Mouse (Mus musculus): ENCODE data around the gene Slc26a10. TPM values are rescaled to one million over a fixed set of nuclear protein-coding genes. Genes with fewer than 3 reads are reported as not detected.
"Not testable (repeated sequence)": the region's sequence is repeated elsewhere in the genome, so short reads cannot be mapped to it uniquely, and the experiment has no call there.

The Slc26a10 gene
- total RNA-seq, 2 experiments from 2014 or later, result 21.9 to 25.4 TPM

DNA sequence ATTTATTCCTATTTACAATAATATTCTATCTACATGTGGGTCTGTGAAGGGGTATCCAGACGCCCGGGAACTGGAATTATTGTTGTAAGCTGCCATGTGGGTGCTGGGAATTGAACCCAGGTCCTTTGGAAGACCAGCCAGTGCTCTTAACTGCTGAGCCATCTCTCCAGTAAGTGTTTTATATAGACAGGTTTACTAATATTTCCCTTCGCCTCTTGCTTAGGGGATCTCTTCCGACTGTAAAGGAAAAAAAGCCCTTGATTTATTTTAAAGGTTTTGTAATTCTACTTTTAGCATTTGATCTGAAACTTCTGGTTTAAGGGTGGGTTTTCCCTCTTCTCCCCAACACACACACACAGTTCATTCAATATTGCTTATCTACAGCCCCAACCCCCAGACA is 16.3 kb downstream of the Slc26a10 start:
- Histone ChIP-seq H3K27ac (peak overlapping the region; percentile 99), H3K4me3 (no peak overlapping the region)
- TF ChIP-seq CTCF (conservative IDR thresholded peaks at IDR 0.05), result no peak
- no peak for DNase-seq (ENCODE audit: low spot score in 2 of 2)

DNA sequence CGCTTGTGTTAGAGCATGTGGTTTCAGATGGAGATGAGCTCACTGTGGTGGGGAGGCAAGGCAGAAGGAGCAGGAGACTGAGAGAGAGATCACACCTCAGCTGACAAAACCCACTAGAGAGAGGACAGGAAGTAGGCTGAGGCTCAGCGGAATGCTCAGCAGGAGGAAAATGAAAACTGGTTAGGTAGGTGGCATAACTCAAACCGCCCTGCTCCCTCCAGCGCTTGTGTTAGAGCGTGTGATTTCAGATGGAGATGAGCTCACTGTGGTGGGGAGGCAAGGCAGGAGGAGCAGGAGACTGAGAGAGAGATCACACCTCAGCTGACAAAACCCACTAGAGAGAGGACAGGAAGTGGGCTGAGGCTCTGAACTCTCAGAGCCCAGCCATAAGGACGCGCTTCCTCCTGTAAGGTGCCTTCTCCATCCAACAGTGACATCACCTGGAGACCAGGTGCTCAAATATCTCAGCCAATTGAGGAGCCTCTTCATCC is 17.6 kb downstream of the Slc26a10 start:
- DNase-seq (ENCODE audit: low spot score in 2 of 2); H3K4me3 ChIP-seq: not testable (repeated sequence)
- H3K27ac ChIP-seq, result peak overlapping the region; percentile 77

DNA sequence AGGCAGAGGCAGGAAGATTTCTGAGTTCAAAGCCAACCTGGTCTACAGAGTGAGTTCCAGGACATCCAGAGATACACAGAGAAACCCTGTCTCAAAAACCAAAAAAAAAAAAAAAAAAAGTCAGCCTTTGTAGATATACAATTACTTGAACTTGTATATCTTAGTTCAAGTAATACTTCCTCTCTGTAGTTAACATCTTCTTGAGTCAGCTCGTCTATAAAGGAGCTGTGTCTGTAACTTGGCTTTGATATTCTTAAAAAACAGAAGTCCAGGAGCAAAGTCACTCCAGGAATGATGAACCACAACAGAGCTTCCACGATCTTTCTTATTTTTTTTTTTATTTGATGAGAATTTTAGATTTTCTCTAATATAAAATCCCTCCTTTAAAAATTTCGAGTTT is 19.7 kb downstream of the Slc26a10 start:
- H3K4me3 ChIP-seq, result no peak overlapping the region
- no peak for TF ChIP-seq CTCF (conservative IDR thresholded peaks at IDR 0.05)
- H3K27ac ChIP-seq, result peak overlapping the region; percentile 67; the same call in 1 of the 2 replicates
- DNase-seq (ENCODE audit: low spot score in 2 of 2), result no peak

DNA sequence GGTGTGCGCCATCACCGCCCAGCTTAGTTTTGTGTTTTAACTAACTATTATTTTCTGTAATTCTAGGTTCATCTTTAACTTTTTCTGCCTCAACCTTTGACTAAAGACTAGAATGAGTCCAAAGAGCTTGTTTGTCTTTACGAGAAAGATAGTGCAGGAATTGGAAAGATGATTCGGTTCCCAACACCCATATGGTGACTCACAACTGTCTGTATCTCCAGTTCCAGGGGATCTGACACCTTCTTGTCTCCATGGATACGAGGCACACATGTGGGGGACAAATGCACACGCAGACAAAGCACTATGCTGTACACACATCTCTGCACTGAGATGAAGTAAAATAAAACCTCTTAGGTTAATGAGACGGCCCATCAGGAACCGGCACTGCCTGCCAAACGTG is 20.4 kb downstream of the Slc26a10 start:
- Histone ChIP-seq H3K4me3 (no peak overlapping the region), H3K27ac (peak overlapping the region; percentile 67; the same call in 1 of the 2 replicates)
- DNase-seq (ENCODE audit: low spot score in 2 of 2), result no peak
- no peak for TF ChIP-seq CTCF (conservative IDR thresholded peaks at IDR 0.05)

DNA sequence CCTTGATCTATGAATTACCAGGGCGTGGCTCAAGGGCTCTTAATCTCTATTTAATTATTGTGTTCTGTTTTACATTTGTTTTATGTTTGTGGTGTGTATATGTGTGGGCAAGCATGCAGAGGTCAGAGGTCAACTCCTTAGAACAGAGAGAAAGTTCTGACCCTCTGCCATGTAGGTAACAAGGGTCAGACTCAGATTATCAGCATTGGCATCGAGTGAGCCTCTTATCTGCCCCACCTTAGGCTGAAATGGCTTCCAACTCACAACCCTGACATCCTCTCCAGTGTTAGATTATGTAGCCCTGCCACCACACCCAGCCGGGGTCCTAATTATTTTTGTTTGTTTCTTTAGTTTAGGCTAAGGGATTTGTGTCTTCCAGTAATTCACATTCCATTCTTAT is 22.0 kb downstream of the Slc26a10 start:
- Histone ChIP-seq H3K4me3 (no peak overlapping the region), H3K27ac (no peak overlapping the region)
- TF ChIP-seq CTCF (conservative IDR thresholded peaks at IDR 0.05), result no peak
- DNase-seq (ENCODE audit: low spot score in 2 of 2), result no peak

DNA sequence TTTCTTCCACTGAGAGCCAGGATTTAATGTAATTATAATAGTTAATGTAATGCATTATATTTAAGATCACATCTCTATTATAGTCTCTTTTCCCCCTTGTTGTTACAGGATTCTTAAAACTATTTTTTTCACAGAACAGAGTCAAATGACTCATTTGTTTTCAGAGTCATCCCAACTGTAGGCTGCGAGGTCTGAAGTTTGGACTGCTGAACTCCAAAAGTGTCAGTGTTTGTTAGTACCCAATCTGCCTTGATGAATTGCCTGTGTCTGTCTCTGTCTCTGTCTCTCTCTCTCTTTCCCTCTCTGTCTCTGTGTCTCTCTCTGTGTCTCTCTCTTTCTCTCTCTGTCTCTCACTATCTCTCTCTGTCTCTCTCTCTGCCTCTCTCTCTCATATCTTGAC is 23.9 kb downstream of the Slc26a10 start:
- Histone ChIP-seq H3K27ac (no peak overlapping the region), H3K4me3 (no peak overlapping the region)
- TF ChIP-seq CTCF (conservative IDR thresholded peaks at IDR 0.05), result no peak
- DNase-seq (ENCODE audit: low spot score in 2 of 2), result no peak

DNA sequence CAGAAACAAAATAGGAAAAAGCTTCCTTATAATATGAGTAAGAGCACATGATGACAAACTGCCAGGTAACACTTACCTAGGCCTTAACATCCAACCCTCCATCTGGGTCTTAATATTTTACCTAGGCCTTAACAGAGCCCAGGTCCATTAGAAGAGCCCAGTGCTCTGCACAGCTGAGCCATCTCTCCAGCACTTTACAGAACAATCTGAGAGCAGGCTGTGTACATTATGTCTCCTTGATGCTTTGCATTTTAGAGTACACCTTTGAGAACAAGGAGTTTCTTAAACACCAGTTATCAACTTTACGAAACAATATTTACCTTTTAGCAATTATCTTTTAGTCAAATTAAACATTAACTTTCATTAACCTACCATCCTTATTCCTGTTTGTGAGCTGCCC is 24.4 kb downstream of the Slc26a10 start:
- no peak overlapping the region for H3K4me3 ChIP-seq
- no peak for TF ChIP-seq CTCF (conservative IDR thresholded peaks at IDR 0.05)
- H3K27ac ChIP-seq, result no peak overlapping the region
- no peak for DNase-seq (ENCODE audit: low spot score in 2 of 2)

DNA sequence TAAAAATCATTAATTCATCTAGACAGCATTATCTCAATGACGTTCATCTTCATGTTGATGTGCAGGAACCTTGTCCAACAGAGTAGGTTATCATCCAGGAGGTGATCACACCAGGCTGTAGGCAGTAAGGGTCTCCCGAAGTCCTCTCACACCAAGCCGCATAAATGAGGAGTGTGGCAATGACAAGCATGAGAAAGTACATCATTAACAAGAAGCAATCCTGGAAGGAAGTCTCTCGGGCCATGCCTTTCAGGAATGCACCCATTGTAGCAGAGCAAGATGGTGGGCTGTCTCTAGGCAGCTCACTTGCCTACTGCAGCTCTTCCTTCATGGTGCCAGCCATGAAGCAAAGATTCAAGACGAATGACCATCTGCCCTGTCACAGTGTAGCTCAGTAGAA is 25.8 kb downstream of the Slc26a10 start:
- TF ChIP-seq CTCF (conservative IDR thresholded peaks at IDR 0.05), result no peak
- DNase-seq (ENCODE audit: low spot score in 2 of 2), result no peak
- Histone ChIP-seq H3K27ac (no peak overlapping the region), H3K4me3 (no peak overlapping the region)

DNA sequence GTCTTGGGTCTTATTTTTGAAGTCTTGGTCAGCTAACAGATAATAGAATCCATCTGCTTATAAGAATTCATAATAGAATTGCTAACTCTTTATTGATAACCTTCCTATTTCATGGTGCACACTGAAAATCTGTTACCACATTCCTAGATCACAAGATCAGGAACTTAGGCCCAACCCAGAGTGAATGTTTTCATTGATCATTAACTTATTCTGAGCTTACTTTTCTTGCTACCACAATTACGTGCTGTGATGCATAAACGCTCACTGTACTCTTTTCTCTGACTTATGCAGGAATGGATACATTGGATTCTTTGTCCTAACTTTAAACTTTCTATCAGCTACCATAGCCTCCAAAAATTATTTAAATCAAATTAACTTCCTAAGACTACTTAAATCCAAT is 26.2 kb downstream of the Slc26a10 start:
- no peak for TF ChIP-seq CTCF (conservative IDR thresholded peaks at IDR 0.05)
- Histone ChIP-seq H3K4me3 (no peak overlapping the region), H3K27ac (no peak overlapping the region)
- DNase-seq (ENCODE audit: low spot score in 2 of 2), result no peak

DNA sequence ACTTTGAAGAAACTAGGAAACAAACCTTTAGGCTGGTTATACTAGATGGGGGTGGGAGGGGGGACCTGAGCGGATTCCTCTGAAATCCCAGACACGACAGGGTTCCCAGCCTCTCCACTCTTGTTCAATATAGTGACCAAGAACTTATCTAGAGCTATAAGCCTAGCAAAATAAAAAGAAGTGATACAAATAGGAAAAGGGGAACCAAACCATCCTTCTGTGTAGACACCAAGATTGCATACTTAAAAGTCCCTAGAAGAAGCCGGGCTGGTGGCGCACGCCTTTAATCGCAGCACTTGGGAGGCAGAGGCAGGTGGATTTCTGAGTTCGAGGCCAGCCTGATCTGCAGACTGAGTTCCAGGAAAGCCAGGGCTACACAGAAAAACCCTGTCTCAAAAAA is 27.1 kb downstream of the Slc26a10 start:
- TF ChIP-seq CTCF (conservative IDR thresholded peaks at IDR 0.05), result no peak
- no peak overlapping the region for H3K27ac ChIP-seq

DNA sequence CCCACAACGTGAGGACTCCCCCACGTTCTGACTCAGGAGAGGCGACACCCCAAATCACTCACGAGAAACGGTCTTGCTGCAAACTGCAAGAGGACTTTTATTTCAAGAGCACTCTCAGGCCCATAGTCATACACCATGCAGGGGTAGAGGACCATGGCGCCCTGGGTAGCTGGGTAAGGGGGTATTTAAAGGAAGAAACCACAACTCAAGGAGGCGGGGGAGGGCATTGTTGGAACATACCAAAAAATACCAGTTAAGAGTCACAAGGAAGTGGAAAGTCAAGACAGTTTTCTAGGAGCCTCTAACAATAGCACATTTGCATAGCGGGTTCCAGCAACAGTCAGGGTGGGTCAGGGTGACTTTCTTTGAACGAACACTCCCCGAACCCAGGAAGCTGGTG is 27.9 kb downstream of the Slc26a10 start:
- not testable (repeated sequence) for DNase-seq (ENCODE audit: low spot score in 2 of 2); H3K27ac ChIP-seq

More for the DNA sequence above, 27.1 kb downstream of the Slc26a10 start:
- H3K4me3 ChIP-seq, result no peak overlapping the region
- DNase-seq (ENCODE audit: low spot score in 2 of 2), result no peak

DNA sequence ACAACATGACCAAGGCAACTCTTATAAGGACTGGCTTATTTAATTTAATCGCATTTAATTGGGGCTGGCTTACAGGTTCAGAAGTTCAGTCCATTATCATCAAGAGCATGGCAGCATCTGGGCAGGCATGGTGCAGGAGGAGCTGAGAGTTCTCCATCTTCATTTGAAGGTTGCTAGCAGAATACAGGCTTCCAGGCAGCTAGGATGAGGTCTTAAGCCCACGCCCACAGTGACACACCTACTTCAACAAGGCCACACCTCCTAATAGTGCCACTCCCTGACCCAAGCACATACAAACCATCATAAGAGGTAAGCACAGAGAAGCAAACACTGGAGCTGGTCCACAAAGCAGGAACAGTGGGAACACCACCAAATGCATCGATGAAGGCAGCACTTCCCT is 29.2 kb downstream of the Slc26a10 start:
- not testable (repeated sequence) for DNase-seq (ENCODE audit: low spot score in 2 of 2); H3K27ac ChIP-seq; H3K4me3 ChIP-seq

More for the DNA sequence above, 27.9 kb downstream of the Slc26a10 start:
- H3K4me3 ChIP-seq, result not testable (repeated sequence)

DNA sequence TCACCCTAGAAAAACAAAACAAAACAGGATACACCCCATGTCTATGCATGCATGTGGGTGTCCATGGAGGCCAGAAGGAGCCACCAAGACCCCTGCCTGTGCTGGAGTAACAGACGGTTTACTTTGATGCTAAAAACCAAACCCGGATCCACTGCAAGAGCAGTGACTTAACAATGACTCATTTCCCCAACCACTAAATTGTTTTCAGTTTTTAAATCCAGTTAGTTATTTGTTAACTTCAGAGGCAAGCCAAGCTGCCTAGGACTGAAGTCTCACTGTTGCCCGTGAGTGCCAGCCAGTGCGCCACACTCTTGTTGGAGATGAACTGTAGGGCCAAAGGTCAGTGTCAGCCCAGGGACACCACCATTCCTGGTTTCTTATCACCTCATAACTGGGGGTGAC is 30.0 kb downstream of the Slc26a10 start:
- no peak for TF ChIP-seq CTCF (conservative IDR thresholded peaks at IDR 0.05)
- no peak overlapping the region for H3K27ac ChIP-seq

DNA sequence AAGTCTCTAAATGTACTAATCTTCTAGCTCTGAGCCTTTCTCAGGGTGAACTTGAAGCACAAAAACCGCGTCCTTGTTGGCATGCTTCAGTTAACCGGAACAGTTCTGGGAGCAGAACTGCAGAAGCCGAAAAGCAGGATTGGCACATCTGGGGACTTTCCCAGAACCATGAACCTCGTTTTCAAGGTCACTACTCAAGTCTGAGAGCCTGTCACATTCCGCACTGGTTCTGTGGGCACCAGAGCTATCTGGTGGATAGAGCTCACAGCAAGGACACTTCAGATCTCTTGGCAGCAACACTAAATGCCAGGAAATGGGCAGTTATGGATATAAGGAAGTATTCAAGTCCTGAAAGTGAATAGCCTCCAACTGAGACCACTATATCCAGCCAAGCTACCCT is 33.3 kb downstream of the Slc26a10 start:
- no peak overlapping the region for H3K27ac ChIP-seq
- DNase-seq (ENCODE audit: low spot score in 2 of 2), result no peak
- no peak overlapping the region for H3K4me3 ChIP-seq
- TF ChIP-seq CTCF (conservative IDR thresholded peaks at IDR 0.05), result no peak

More for the DNA sequence above, 30.0 kb downstream of the Slc26a10 start:
- no peak overlapping the region for H3K4me3 ChIP-seq
- DNase-seq (ENCODE audit: low spot score in 2 of 2), result no peak

DNA sequence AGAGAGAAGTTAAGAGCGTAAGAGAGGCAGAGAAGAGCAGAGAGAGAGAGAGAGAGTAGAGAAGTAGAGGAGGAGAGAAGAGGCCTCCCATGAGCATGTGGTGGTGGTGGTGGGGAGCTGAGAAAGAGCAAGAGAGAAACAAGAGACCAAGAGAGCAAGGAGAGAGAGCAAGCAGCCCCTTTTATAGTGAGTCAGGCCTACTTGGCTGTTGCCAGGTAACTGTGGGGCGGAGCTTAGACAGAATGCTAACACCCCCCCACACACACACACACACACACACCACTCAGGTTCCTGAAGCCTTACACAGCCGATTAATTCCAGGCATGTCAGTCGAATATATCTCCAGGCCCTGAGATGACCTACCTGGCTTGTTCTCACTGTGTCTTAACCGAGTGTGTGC is 35.1 kb downstream of the Slc26a10 start:
- Histone ChIP-seq H3K27ac (no peak overlapping the region), H3K4me3 (no peak overlapping the region)
- TF ChIP-seq CTCF (conservative IDR thresholded peaks at IDR 0.05), result no peak
- no peak for DNase-seq (ENCODE audit: low spot score in 2 of 2)

All from layer of hippocampus, adult 2 months (tissue).